Mouse (Mus musculus): ENCODE results near the gene Fkbpl.

DNA sequence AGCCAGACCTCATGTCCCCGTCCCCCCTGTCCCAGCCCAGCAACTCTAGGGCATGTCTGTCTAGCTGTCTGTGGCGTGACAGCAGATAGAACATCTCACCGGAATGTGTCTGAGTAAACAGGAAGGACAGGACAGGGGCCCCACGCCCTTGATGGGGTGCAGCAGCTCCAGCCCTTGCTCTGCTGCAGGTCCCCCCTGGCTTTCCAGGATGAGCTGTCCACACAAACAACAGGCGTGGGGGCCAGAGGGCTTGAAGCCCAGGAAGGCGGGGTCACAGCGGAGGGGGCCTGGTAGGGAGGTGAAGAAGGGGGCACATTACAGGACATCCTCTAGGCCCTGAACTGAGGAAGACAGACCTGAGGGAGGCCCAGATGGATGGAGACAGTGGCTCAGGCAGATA lies 10.6 kb downstream of the Fkbpl start:
- TF ChIP-seq CTCF (conservative IDR thresholded peaks at IDR 0.05; ENCODE audit: low read length) (no peak), NANOG (IDR thresholded peaks at IDR 0.05; ENCODE audit: borderline replicate concordance, low read length) (no peak), POU5F1 (IDR thresholded peaks at IDR 0.05; ENCODE audit: borderline replicate concordance, low read length) (no peak)

Measured in E14TG2a.4 (cell line).